20 mouse cellular contexts compared by ENCODE assay signal in genomic region chr1:37601461-37601860, GRCm38 (mm10).
"Had no signal": no experiment of that assay in that cellular context is flagged by ENCODE, and none has a peak within 500 bp of the region (broad histone marks: within the 10 kb centered on the region; RNA-seq: fewer than 3 reads in every experiment).

No protein-coding gene starts in this region.

- H3K4me2 ChIP-seq: kidney, embryonic 15.5 days; limb, embryonic 13.5 days; liver, embryonic 13.5 days; lung, embryonic 15.5 days; midbrain, embryonic 13.5 days; neural tube, embryonic 13.5 days had no signal

- H3K9me3 ChIP-seq: kidney, embryonic 15.5 days; limb, embryonic 10.5 days; limb, embryonic 13.5 days; liver, embryonic 13.5 days; lung, embryonic 15.5 days; megakaryocyte, embryonic 14.5 days; midbrain, embryonic 10.5 days; midbrain, embryonic 13.5 days; neural tube, embryonic 13.5 days had no signal

- DNase-seq: kidney, adult 11 months; kidney, adult 8-10 months; kidney, postnatal 14 days; liver, embryonic 13.5 days; lung, postnatal 10 days; lung, postnatal 36 days; retina, postnatal 1 day; right cerebral cortex, postnatal 25 days; thymus, adult 18-20 months; thymus, postnatal 36 days had no signal

- H3K4me3 ChIP-seq: kidney, embryonic 15.5 days; limb, embryonic 10.5 days; limb, embryonic 13.5 days; liver, embryonic 13.5 days; lung, embryonic 15.5 days; megakaryocyte, embryonic 14.5 days; midbrain, embryonic 10.5 days; midbrain, embryonic 13.5 days; myocyte; neural tube, embryonic 13.5 days had no signal

- H3K27ac ChIP-seq: kidney, embryonic 15.5 days; limb, embryonic 10.5 days; limb, embryonic 13.5 days; liver, embryonic 13.5 days; lung, embryonic 15.5 days; midbrain, embryonic 10.5 days; midbrain, embryonic 13.5 days; neural tube, embryonic 13.5 days had no signal

- H3K4me1 ChIP-seq: kidney, embryonic 15.5 days; limb, embryonic 10.5 days; liver, embryonic 13.5 days; lung, embryonic 15.5 days; midbrain, embryonic 13.5 days; neural tube, embryonic 13.5 days had no signal

- ATAC-seq: midbrain, embryonic 13.5 days; midbrain, embryonic 16.5 days had no signal

- H3K27me3 ChIP-seq: kidney, embryonic 15.5 days; limb, embryonic 13.5 days; liver, embryonic 13.5 days; lung, embryonic 15.5 days; midbrain, embryonic 13.5 days; neural tube, embryonic 13.5 days had no signal

- H3K36me3 ChIP-seq: kidney, embryonic 15.5 days; limb, embryonic 10.5 days; limb, embryonic 13.5 days; liver, embryonic 13.5 days; lung, embryonic 15.5 days; midbrain, embryonic 10.5 days; midbrain, embryonic 13.5 days; neural tube, embryonic 13.5 days had no signal

- H3K9ac ChIP-seq: kidney, embryonic 15.5 days; limb, embryonic 13.5 days; liver, embryonic 13.5 days; lung, embryonic 15.5 days; midbrain, embryonic 13.5 days; neural tube, embryonic 13.5 days had no signal
